Mouse (Mus musculus) retina, postnatal 1 day (tissue): Measurements from ENCODE around the gene Kcnj9.

Experiments
- DNase-seq: peaks from one replicate; pipeline ENCODE4 v3.0.0-alpha.2; 2012

The Kcnj9 gene

GRCm38 (mm10) chr1:172329131-172329530, at the start of gene Kcnj9:
Kcnj9 (minus strand) TSS chr1:172329318.
- peak; percentile 89 for DNase-seq

DNA sequence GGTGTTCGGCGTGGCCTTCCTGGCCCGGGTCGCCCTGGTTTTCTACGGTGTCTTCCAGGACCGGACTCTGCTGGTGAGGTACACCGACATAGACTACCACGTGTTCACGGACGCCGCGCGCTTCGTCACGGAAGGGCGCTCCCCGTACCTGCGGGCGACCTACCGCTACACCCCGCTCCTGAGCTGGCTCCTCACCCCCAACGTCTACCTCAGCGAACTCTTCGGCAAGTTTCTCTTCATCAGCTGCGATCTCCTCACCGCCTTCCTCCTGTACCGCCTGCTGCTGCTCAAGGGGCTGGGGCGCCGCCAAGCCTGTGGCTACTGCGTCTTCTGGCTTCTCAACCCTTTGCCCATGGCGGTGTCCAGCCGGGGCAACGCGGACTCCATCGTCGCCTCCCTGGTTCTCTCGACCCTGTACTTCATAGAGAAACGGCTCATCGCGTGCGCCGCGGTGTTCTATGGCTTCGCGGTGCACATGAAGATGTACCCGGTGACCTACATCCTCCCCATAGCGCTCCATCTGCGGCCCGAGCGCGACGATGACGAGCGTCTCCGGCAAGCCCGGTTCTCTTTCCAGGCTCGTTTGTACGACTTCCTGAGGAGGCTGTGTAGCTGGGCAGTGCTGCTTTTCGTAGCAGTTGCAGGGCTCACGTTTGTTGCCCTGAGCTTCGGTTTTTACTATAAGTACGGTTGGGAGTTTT, 47.8 kb upstream of the Kcnj9 start:
- peak; percentile 25 for DNase-seq

DNA sequence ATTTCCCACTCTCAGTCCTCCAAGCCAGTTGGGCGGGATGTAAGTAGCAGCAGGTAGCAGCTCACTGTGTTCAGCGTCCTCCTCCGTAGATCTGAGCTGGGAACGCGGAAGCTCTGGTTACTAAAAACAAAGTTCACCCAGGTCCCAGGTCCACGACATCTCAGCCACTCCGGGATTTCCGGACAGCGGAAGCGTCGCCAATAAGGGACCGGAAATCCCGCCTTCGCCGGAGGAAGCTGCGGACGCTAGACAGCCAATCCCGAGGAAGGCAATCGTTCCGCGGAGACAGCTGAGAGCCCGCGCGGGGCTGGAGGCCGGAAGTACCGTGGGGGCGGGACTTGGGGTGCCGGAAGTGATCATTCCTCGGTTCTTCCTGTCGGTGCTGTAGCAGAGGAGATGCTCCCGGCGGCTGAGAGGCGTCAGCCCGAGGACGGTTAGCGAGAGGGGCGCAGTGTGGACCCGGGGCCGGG, 47.1 kb upstream of the Kcnj9 start, which contains the start of gene Pigm:
Gene Pigm (plus strand): TSS at position 349 of the 470 bp plus-strand sequence.
- peak; percentile 99 for DNase-seq

DNA sequence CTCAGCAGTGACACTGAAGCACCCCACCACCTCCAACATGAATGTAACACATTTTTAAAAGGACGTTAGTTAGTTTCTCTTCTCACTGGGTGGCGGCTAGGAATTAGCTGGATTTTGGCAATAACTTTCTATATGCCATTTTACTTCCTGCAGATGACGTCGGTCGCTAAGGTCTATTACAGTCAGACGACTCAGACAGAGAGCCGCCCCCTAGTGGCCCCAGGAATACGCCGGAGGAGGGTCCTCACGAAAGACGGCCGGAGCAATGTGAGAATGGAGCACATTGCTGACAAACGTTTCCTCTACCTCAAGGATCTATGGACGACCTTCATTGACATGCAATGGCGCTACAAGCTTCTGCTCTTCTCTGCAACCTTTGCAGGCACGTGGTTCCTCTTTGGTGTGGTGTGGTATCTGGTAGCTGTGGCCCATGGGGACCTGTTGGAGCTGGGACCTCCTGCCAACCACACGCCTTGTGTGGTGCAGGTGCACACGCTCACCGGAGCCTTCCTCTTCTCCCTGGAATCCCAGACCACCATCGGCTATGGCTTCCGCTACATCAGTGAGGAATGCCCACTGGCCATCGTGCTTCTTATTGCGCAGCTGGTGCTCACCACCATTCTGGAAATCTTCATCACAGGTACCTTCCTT, 39.8 kb upstream of the Kcnj9 start:
- peak; percentile 71 for DNase-seq

DNA sequence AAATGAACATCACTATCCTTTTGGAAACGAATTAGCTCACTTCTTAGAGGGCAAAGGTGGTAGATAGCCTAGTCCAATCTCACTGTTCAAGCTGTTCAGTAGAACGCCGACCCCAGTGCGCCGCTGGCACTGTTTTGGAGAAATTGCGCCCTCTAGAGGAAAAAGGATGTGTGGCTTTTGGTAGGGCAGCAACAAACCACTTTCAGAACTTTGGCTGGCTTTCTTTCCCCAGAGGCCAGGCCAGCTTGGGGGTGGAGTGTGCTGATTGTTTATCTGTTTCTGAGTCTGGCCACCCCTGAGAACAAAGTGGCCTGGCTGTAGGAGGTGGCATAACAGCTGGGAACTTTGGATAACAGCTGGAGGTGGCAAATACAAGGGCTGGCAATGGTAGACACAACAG, 35.6 kb upstream of the Kcnj9 start:
- peak; percentile 81 for DNase-seq

- DNase-seq, result no peak
Observed at GRCm38 (mm10) chr1:172358341-172358740, 29.2 kb upstream of the Kcnj9 start.

DNA sequence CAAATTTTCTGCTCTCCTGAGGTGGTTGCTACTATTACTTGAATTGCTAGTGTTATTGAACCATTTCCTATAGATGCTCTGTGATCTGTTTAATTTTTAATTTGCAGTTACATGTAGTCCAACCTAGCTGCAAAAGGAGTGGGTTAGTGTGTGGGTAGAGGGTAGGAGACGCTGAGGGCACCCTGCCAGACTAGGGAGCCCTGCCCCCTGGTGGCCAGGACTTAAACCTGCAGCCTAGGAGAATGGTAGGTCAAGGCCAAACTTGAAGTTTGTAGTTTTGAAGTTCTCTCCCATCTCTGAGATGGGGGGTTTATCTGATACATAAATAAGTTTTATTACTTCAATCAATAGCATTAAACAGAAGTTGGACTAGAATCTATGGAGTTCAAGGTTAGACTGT, 28.4 kb upstream of the Kcnj9 start:
- DNase-seq, result peak; percentile 67

GRCm38 (mm10) chr1:172355336-172355735, 26.2 kb upstream of the Kcnj9 start:
- DNase-seq, result peak; percentile 37

- DNase-seq, result no peak
Observed at GRCm38 (mm10) chr1:172352453-172352852, 23.3 kb upstream of the Kcnj9 start.

- no peak for DNase-seq
Observed at GRCm38 (mm10) chr1:172352001-172352400, 22.9 kb upstream of the Kcnj9 start.

DNA sequence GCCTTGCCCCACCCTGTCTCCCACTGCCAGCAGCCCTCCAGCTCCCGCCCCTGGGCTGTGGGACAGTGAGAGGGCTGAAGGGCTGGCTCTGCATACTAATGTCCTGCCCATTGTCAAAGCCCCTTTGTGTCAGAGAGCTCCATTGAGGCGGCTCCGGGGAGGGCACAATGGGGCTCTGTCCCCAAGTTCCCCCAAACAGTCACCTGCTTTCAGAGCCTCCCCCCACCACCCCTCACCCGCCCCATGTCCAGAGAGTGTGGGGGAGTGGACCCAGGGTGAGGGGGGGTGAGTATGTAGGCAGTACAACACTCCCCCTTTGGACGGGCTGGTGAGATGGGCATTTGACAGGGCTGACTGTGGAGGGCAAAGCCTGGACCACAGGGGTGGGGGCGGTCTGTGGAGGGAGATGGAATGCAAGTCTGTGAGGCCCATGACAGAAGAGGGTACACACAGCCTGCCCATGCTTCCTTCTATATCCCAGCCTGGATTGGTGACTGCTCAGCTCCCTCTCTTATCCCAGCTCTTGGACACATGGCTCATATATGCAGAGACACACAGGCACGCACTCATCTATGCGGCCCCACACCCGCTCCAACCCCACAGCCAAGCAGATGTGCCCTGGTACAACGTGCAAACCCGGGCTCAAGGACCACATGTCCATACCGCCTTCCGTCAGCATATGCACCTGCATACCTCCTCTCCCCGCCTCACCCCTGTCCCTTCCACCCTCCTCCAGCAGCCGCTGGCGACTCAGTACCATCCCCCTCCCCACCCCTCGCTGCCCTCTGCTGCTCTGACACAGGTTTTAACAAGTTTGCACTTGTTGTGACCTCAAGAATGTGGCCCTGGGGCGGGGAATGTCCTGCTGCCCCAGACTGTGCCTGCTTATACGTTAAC, 21.0 kb upstream of the Kcnj9 start:
- peak; percentile 97 for DNase-seq

DNA sequence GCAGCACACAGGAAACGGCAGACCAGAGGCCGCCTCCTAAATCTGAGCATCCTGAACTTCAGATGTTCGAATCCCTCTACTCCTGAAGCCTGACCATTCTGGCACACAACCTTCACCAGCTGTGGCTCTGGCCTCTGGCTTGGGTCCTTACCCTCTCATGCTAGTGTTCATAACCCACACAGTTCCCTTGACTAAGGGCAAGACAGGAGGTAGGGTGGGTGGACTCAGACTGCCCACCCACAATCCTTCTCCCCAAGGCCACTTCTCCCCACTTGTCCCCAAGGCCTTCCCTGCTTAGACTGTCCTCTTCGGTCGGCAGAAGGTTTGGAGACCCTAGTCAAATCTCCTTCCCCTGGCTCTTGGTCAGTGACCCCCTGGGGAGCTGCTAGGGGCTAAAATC, 20.4 kb upstream of the Kcnj9 start:
- DNase-seq, result no peak

- no peak for DNase-seq
Observed at GRCm38 (mm10) chr1:172347382-172347781, 18.3 kb upstream of the Kcnj9 start.

DNA sequence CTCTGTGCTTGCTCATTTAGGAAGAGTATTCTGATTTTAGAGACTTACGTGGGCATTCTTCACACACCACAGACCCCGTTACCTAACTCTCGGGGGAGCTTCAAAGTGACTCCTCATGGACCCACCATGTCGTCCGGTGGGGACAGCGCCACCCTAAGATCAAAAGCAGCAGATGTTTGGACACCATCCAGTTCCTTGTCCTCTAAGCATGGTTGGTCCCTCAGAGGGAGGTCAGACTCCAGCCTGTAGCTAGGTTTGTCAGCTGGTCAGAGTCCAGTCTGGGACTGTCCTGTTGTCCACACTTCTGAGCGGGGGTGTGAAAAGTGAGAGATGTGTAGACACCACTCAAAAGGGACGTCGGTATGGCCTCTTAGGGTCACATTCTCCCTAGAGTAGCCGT, 17.6 kb upstream of the Kcnj9 start:
- DNase-seq, result no peak

DNA sequence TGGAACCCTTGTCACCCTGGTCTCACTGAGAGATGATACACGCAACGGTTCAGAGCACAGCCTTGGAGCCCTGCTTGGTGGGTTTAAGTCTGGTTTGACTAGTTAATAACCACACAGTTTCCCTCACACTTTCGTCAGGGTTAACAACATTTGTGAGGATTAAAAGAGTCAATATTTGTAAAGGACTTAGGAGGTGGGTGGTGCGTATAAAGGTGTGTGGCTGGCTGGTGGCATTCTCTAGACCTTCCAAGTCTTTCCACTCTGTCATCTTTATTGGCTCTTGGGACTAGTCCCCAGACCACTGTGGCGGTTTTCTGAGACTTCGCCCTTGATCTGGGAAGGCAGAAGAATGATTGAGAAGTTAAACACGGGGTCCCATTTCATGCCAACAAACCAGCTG, 15.7 kb upstream of the Kcnj9 start:
- DNase-seq, result no peak

DNA sequence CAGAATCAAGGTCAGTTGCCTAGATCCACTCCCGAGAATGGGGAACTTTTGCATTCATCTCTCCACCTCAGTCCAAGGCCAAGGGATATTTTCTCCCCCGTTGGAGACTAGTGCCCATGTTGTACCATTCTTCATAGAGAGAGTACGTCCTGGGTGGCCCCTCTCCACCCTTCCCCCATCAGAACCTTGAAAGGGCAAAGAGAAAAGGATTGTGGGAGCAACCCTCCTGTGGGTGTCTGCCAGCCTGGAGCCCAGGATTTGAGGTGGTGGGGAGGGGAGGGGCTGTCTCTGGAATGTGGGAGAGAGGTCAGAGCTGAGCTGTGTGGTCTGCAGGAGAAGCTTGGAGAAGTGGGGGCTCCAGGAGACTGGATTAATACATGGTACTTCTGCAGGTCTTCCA, 14.8 kb upstream of the Kcnj9 start:
- peak; percentile 77 for DNase-seq

- peak; percentile 27 for DNase-seq
Observed at GRCm38 (mm10) chr1:172342729-172343128, 13.6 kb upstream of the Kcnj9 start.

DNA sequence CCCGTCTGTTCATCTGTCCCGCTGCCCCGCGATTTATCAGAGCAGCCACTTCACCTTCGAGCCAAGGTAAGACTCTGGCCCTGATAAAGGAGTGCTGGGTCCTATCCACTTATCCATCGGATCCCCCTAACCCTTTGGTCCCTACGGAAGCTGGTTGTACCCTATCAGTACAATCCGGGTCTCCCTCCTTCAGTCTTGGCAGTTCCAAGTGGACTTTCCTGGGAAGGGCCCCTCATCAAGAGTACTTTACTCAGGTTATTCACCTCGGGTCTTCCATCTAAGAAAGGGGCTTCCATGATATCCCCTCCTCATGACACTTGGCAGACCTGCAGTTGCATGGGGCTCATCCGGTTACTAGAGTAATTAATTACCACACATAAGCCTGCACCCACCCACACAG, 12.3 kb upstream of the Kcnj9 start:
- DNase-seq, result no peak

- peak; percentile 95 for DNase-seq
Observed at GRCm38 (mm10) chr1:172340729-172341321, 11.7 kb upstream of the Kcnj9 start, which contains the start of gene Kcnj10. Kcnj10 (plus strand) TSS chr1:172341210.

GRCm38 (mm10) chr1:172337411-172338185, 8.5 kb upstream of the Kcnj9 start:
- DNase-seq, result peak; percentile 62

GRCm38 (mm10) chr1:172335804-172336203, 6.7 kb upstream of the Kcnj9 start:
- DNase-seq, result no peak

DNA sequence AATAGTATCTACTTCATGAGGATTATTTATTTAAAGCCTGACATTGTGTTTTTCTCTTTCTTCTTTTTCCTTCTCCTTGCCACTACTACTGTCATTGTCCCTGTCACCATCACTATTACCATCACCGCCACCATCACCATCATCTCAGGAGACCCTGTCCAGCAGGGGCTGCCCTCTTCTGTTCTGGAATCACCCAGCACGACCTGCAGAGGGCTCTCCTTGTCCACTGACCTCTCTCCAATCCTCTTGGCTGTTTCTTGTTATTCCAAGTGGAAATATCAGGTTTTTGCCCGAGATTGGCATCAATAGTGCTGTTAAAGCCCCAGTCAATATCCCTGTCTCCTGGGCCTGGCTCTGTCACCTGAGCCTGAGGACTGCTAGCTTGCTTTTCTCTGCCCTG, 4.4 kb upstream of the Kcnj9 start:
- DNase-seq, result peak; percentile 66
